Comparison of ENCODE assay signal across 16 mouse cellular contexts in genomic region chr8:126918356-126918755, GRCm38 (mm10).
"Had no signal": no experiment of that assay in that cellular context is flagged by ENCODE, and none has a peak within 500 bp of the region (broad histone marks: within the 10 kb centered on the region; RNA-seq: fewer than 3 reads in every experiment).

No protein-coding gene starts in this region.

- H3K4me2 ChIP-seq: liver, embryonic 13.5 days; midbrain, embryonic 12.5 days; midbrain, embryonic 15.5 days; neural tube, embryonic 12.5 days; neural tube, embryonic 15.5 days had no signal

- H3K27ac ChIP-seq: layer of hippocampus, adult 2 months; left cerebral cortex, adult 2 months; liver, embryonic 13.5 days; midbrain, embryonic 12.5 days; midbrain, embryonic 15.5 days; neural tube, embryonic 12.5 days; neural tube, embryonic 15.5 days had no signal

- H3K27me3 ChIP-seq: liver, embryonic 13.5 days; midbrain, embryonic 15.5 days; neural tube, embryonic 12.5 days; neural tube, embryonic 15.5 days had no signal

- H3K4me3 ChIP-seq: layer of hippocampus, adult 2 months; left cerebral cortex, adult 2 months; liver, embryonic 13.5 days; midbrain, embryonic 12.5 days; midbrain, embryonic 15.5 days; neural tube, embryonic 12.5 days; neural tube, embryonic 15.5 days had no signal

- H3K9me3 ChIP-seq: liver, embryonic 13.5 days; midbrain, embryonic 12.5 days; midbrain, embryonic 15.5 days; neural tube, embryonic 12.5 days; neural tube, embryonic 15.5 days had no signal

- DNase-seq: kidney, adult 11 months; kidney, adult 8-10 months; layer of hippocampus, adult 9-11 months; liver, embryonic 13.5 days; lung, postnatal 36 days; right cerebral cortex, adult 18-20 months; right cerebral cortex, postnatal 25 days; spleen, adult 18-20 months; thymus, adult 18-20 months; thymus, postnatal 4 days had no signal

- ATAC-seq: midbrain, embryonic 15.5 days had no signal

- H3K9ac ChIP-seq: liver, embryonic 13.5 days; midbrain, embryonic 12.5 days; midbrain, embryonic 15.5 days; neural tube, embryonic 12.5 days; neural tube, embryonic 15.5 days had no signal

- H3K36me3 ChIP-seq: liver, embryonic 13.5 days; midbrain, embryonic 15.5 days; neural tube, embryonic 15.5 days had no signal
